Mouse (Mus musculus) forebrain, embryonic 11.5 days (tissue): ENCODE measurements around the gene Btbd1. TPM values are rescaled to one million over a fixed set of nuclear protein-coding genes. Genes with fewer than 3 reads are reported as not detected.

Experiments used
- ATAC-seq: fragments of 200-750 bp; cut with Nextera tagmentation; replicated peaks from 2 replicates; pipeline ENCODE4 v1.8.0; 2017; ENCODE audit warnings: moderate TSS enrichment; ENCODE audit not compliant: low FRiP score
- DNase-seq: peaks from one replicate; pipeline ENCODE4 v3.0.0-alpha.2; 2017; ENCODE audit warnings: low spot score
- H3K27ac ChIP-seq: fragments of 300-500 bp; sonication (generic); 2 replicates; pipeline ENCODE4 v1.5.1; 2014; ENCODE audit warnings: low read depth, low read length
- H3K27me3 ChIP-seq: fragments of 300-500 bp; sonication (generic); 2 replicates; pipeline ENCODE4 v1.6.1; 2014; ENCODE audit warnings: mild to moderate bottlenecking, low read length, mixed read lengths; ENCODE audit not compliant: control insufficient read depth, insufficient read depth
- H3K36me3 ChIP-seq: fragments of 300-500 bp; sonication (generic); 2 replicates; pipeline ENCODE4 v1.6.1; 2014; ENCODE audit warnings: mild to moderate bottlenecking, low read length, moderate library complexity, mixed read lengths; ENCODE audit not compliant: control insufficient read depth, insufficient read depth
- H3K4me1 ChIP-seq: fragments of 300-500 bp; sonication (generic); replicated peaks from 2 replicates; pipeline ENCODE4 v1.6.1; 2014; ENCODE audit warnings: low read length, mixed read lengths; ENCODE audit not compliant: control insufficient read depth, insufficient read depth
- H3K4me2 ChIP-seq: fragments of 300-500 bp; sonication (generic); 2 replicates; pipeline ENCODE4 v1.6.1; 2014; ENCODE audit warnings: low read depth, mild to moderate bottlenecking, low read length, moderate library complexity, mixed read lengths; ENCODE audit not compliant: severe bottlenecking
- H3K4me3 ChIP-seq: fragments of 300-500 bp; sonication (generic); 2 replicates; pipeline ENCODE4 v1.5.1; 2014; ENCODE audit warnings: low read depth, low read length
- H3K9ac ChIP-seq: fragments of 300-500 bp; sonication (generic); 2 replicates; pipeline ENCODE4 v1.6.1; 2014; ENCODE audit warnings: low read length
- H3K9me3 ChIP-seq: fragments of 300-500 bp; sonication (generic); 2 replicates; pipeline ENCODE4 v1.6.1; 2016; ENCODE audit warnings: low read length, mixed read lengths; ENCODE audit not compliant: control insufficient read depth
- WGBS: fragments of 180-500 bp; shearing (Covaris S2); extraction: QIAGEN DNeasy Blood & Tissue Kit; methylation state at CpG from one replicate; pipeline ENCODE4 v1.1.7; 2014; 5-methylcytosine and 5-hydroxymethylcytosine counted together
- polyA plus RNA-seq: library from polyadenylated mRNA; unstranded; fragments of >200 nt; fragmentation: Nextera tagmentation; extraction: Ambion mirVana; gene quantifications from 2 replicates; pipeline ENCODE4 v1.2.1, GENCODE M21; 2014

Btbd1 gene
- polyA plus RNA-seq, 1 experiment from 2014 or later: 102 TPM

DNA sequence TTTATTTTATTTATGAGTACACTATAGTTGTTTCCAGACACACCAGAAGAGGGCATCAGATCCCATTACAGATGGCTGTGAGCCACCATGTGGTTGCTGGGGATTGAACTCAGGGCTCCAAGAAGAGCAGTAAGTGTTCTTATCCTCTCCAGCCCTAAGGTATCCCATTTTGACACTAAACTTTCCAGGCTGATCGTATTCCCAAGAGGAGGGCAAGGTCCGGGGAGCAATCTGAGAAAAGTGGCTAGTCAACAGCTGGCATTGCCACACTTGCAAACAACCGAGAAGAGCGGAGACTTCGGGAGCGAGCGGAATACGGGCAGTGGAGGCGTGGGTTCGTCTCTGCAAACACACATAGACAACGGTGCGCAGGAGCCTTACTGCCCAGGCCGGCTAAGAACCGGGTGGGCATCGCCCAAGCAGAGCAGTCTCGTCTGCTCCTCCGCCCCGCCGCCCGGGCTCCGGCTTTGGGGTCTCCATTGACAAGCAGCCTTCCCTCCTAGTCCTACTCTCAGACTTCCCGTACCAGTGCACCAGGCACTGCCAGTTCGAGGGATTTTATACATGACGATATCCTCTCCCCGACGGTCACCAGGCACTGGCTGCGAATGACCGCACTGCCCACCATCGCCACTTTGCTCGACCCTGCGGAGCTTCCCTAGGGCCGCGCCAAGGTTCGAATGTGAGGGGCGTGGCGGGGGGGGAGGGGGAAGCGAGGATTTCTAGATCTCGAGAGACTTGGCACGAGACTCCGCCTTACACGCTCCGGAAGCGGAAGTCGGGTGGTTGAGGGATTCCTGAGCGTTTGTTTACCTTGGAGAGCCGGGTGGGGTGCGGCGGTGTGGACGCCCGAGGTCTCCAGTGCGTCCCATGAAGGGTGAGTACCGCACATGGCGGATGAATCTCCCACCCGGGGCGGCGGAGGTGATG lies 66.8 kb downstream of the Btbd1 start, which contains the start of gene Ramac:
Ramac (plus strand) TSS at position 746 of the 930 bp plus-strand sequence.
- ATAC-seq: peak; percentile 96
- WGBS: 0% methylated on average over 56 of the region's 56 CpGs
- Histone ChIP-seq H3K36me3 (no peaks in the 10 kb centered on the region), H3K4me1 (peaks cover 2% of the 10 kb centered on the region; the same call in 1 of the 2 replicates), H3K9me3 (no peaks in the 10 kb centered on the region), H3K27ac (peak within 1 kb of the TSS; percentile 59), H3K9ac (peak within 1 kb of the TSS; percentile 93), H3K4me2 (peak within 1 kb of the TSS; percentile 90), H3K27me3 (no peaks in the 10 kb centered on the region), H3K4me3 (peak within 1 kb of the TSS; percentile 95)
- DNase-seq: peak; percentile 97

- WGBS: 91% methylated on average over 3 of the region's 3 CpGs
- Histone ChIP-seq H3K4me3 (no peak overlapping the region), H3K27me3 (no peaks in the 10 kb centered on the region), H3K4me2 (no peak overlapping the region), H3K27ac (no peak overlapping the region), H3K9me3 (no peaks in the 10 kb centered on the region), H3K4me1 (no peaks in the 10 kb centered on the region), H3K9ac (no peak overlapping the region), H3K36me3 (no peaks in the 10 kb centered on the region)
- no peak for DNase-seq
- ATAC-seq: no peak
Measured at GRCm38 (mm10) chr7:81747956-81748355, 81.3 kb downstream of the Btbd1 start.

- no peak for DNase-seq
Measured at GRCm38 (mm10) chr7:81744145-81744544, 85.1 kb downstream of the Btbd1 start.

More at GRCm38 (mm10) chr7:81744145-81744544, 85.1 kb downstream of the Btbd1 start:
- no peak overlapping the region for H3K4me3 ChIP-seq
- H3K27me3 ChIP-seq: no peaks in the 10 kb centered on the region
- H3K9me3 ChIP-seq: no peaks in the 10 kb centered on the region
- no peak overlapping the region for H3K27ac ChIP-seq
- 72% methylated on average over 4 of the region's 4 CpGs for WGBS
- no peak overlapping the region for H3K4me2 ChIP-seq
- no peak for ATAC-seq
- H3K4me1 ChIP-seq: no peaks in the 10 kb centered on the region
- H3K36me3 ChIP-seq: no peaks in the 10 kb centered on the region
- no peak overlapping the region for H3K9ac ChIP-seq

Other genes with a start within 250 kb of the Btbd1 start
- gene Homer2, start 121.9 kb downstream of the Btbd1 start, polyA plus RNA-seq: 29.7 and 30.1 TPM in 2 replicates
- gene Ramac, start 66.5 kb downstream of the Btbd1 start, polyA plus RNA-seq: 117 and 130 TPM in 2 replicates
- gene 3110040N11Rik, start 40.0 kb downstream of the Btbd1 start, polyA plus RNA-seq: 31.9 and 41.2 TPM in 2 replicates
- gene Gm10160, start 26.4 kb upstream of the Btbd1 start, polyA plus RNA-seq: not detected in 2 replicates
- gene Tm6sf1, start 29.6 kb upstream of the Btbd1 start, polyA plus RNA-seq: 11.4 and 14.3 TPM in 2 replicates
- 43.9 and 45.7 TPM in 2 replicates for gene Hdgfl3, start 105.0 kb upstream of the Btbd1 start, polyA plus RNA-seq
- 0.64 and 0.76 TPM in 2 replicates for gene Bnc1, start 162.9 kb upstream of the Btbd1 start, polyA plus RNA-seq